Mouse (Mus musculus) heart, postnatal 0 days (tissue): ENCODE data around the gene Cdrt4. TPM values are rescaled to one million over a fixed set of nuclear protein-coding genes. Genes with fewer than 3 reads are reported as not detected.

ENCODE experiments used
- ATAC-seq: fragments of 200-750 bp; cut with Nextera tagmentation; 2 replicates; pipeline ENCODE4 v1.8.0; 2017; ENCODE audit warnings: low read depth, moderate number of reproducible peaks, moderate library complexity; ENCODE audit not compliant: insufficient read depth
- DNase-seq: peaks from one replicate; pipeline ENCODE4 v3.0.0-alpha.2; 2016; ENCODE audit warnings: low spot score
- H3K27ac ChIP-seq: fragments of 300-500 bp; sonication (generic); 2 replicates; pipeline ENCODE4 v1.5.1; 2014; ENCODE audit warnings: low read depth, mild to moderate bottlenecking
- H3K27me3 ChIP-seq: fragments of 300-500 bp; sonication (generic); 2 replicates; pipeline ENCODE4 v1.6.1; 2014; ENCODE audit warnings: low read length, mixed read lengths; ENCODE audit not compliant: control insufficient read depth, insufficient read depth
- H3K36me3 ChIP-seq: fragments of 300-500 bp; sonication (generic); replicated peaks from 2 replicates; pipeline ENCODE4 v1.6.1; 2014; ENCODE audit warnings: low read length, mixed read lengths; ENCODE audit not compliant: control insufficient read depth, insufficient read depth
- H3K4me1 ChIP-seq: fragments of 300-500 bp; sonication (generic); 2 replicates; pipeline ENCODE4 v1.6.1; 2014; ENCODE audit warnings: antibody characterized with exemption; ENCODE audit not compliant: control insufficient read depth, insufficient read depth
- H3K4me2 ChIP-seq: fragments of 300-500 bp; sonication (generic); 2 replicates; pipeline ENCODE4 v1.6.1; 2014; ENCODE audit warnings: low read depth, mild to moderate bottlenecking, low read length, moderate library complexity
- H3K4me3 ChIP-seq: fragments of 300-500 bp; sonication (generic); 2 replicates; pipeline ENCODE4 v1.5.1; 2014; ENCODE audit warnings: low read depth, low read length
- H3K9ac ChIP-seq: fragments of 300-500 bp; sonication (generic); replicated peaks from 2 replicates; pipeline ENCODE4 v1.6.1; 2014; ENCODE audit warnings: low read depth, low read length, mixed read lengths
- H3K9me3 ChIP-seq: fragments of 300-500 bp; sonication (generic); replicated peaks from 2 replicates; pipeline ENCODE4 v1.6.1; 2016; ENCODE audit warnings: low read length; ENCODE audit not compliant: control insufficient read depth
- CTCF ChIP-seq: IDR thresholded peaks from 2 replicates; pipeline ENCODE4 v1.5.1; 2016; ENCODE audit warnings: antibody characterized with exemption, control low read depth, low read depth
- EP300 ChIP-seq: IDR thresholded peaks from 2 replicates; pipeline ENCODE4 v1.6.1; 2016; ENCODE audit warnings: antibody characterized with exemption, low read depth
- WGBS: fragments of 180-500 bp; shearing (Covaris S2); extraction: QIAGEN DNeasy Blood & Tissue Kit; methylation state at CpG from one replicate; pipeline ENCODE4 v1.1.7; 2014; 5-methylcytosine and 5-hydroxymethylcytosine counted together
- polyA plus RNA-seq: library from polyadenylated mRNA; unstranded; fragments of >200 nt; fragmentation: Nextera tagmentation; extraction: Ambion mirVana; gene quantifications from 2 replicates; pipeline ENCODE4 v1.2.1, GENCODE M21; 2015
- total RNA-seq: library from RNA; depleted of rRNA; stranded (reverse); fragments of >200 nt; gene quantifications from 2 replicates; pipeline ENCODE4 v1.2.3, GENCODE M21; 2014; ENCODE audit warnings: low replicate concordance

Gene Cdrt4
- total and polyA plus RNA-seq, 2 experiments from 2014 or later = 0.16 TPM; not detected in 1

DNA sequence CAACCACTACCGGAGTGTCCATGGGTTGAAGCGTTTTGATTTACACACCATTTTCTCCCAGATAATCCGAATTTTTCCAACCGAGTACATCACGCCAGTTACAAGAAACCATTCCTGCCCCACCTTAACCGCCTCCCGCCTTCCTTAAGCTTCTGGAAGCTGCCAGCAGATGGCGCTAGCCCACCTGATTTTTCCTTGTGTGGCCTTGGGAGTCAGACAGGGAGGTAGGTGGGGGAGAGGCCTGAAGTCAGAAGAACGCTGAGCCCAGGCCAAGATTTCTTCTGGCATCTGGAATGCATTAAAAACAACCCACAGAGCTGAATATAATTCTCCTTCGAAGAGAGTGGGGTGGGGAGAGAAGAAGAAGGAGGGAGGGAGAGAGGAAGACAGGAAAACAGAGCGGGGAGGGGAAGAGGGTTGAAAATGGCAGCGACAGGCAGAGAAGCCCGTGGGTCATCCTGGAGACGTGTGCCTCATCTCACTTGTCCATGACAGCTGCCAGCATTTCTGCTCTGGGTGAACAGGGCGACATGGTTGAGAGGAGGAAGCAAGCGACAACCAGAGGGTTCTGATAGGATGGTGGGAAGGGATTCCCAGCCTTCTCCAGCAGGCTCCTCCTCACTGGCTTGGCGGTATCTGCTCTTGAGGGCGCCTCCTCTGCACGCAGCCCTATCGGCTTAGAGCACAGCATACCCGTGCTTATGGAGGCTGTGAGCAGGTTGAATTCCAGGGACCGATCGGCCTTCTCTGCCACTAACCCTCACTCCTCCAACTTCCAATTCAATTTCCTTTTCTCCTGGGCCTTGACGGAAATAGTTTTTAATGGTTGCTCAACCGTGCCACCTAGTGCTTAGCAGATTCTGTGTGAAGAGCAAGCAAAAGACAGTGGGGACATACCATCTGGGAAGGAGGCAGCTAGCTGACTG, 29.7 kb upstream of the Cdrt4 start:
- peak overlapping the region; percentile 27 for H3K4me3 ChIP-seq
- H3K9me3 ChIP-seq = no peaks in the 10 kb centered on the region
- H3K27ac ChIP-seq = peak overlapping the region; percentile 89
- DNase-seq (peak; percentile 92), ATAC-seq (peak; percentile 84)
- H3K36me3 ChIP-seq = no peaks in the 10 kb centered on the region
- peak; percentile 38; the same call in 1 of the 2 replicates for TF ChIP-seq EP300
- peak; percentile 99 for TF ChIP-seq CTCF
- H3K27me3 ChIP-seq = no peaks in the 10 kb centered on the region
- H3K9ac ChIP-seq = peak overlapping the region; percentile 46
- 19% methylated on average over 25 of the region's 25 CpGs for WGBS
- peaks cover 9% of the 10 kb centered on the region; the same call in 1 of the 2 replicates for H3K4me1 ChIP-seq
- peak overlapping the region; percentile 62 for H3K4me2 ChIP-seq

DNA sequence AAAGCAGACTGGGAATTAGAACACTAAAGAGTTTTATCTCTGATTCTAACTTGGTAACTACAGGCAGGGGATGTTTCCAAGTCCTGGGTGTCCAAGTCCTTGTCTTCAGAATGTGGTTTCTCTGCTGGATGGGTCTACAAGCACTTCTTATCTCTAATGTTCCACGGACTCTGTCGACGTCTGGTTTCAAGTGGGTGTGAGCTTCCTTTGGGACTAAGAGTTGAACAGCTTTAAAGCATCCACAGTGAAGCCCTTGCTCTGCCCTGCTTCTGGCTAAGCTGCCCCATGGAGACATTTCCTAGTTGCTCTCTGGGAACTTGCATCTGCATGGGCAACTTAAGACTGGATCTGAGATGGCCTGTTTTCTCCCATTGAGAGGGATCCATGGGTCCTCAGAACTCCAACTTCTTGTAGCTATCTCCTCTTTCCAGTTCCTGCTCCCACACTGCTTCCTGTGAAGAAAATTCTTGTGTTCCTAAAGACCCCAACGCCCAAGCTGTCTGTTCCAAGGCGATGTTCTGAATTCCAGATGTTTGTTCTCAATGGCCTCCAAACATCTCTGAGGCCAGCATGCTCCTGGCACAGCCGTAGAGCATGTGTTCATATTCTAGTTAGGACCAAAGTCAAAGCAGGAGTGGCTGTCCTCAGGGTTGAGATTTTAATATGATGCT, 26.8 kb upstream of the Cdrt4 start:
- Histone ChIP-seq H3K9me3 (no peaks in the 10 kb centered on the region), H3K4me3 (no peak overlapping the region), H3K27ac (peak overlapping the region; percentile 18; the same call in 1 of the 2 replicates), H3K36me3 (no peaks in the 10 kb centered on the region), H3K4me2 (no peak overlapping the region), H3K4me1 (peaks cover 9% of the 10 kb centered on the region; the same call in 1 of the 2 replicates), H3K27me3 (no peaks in the 10 kb centered on the region), H3K9ac (no peak overlapping the region)
- 32% methylated on average over 6 of the region's 6 CpGs for WGBS
- ATAC-seq (peak; percentile 30; the same call in 1 of the 2 replicates), DNase-seq (peak; percentile 20)
- TF ChIP-seq EP300 = no peak
- TF ChIP-seq CTCF = no peak

DNA sequence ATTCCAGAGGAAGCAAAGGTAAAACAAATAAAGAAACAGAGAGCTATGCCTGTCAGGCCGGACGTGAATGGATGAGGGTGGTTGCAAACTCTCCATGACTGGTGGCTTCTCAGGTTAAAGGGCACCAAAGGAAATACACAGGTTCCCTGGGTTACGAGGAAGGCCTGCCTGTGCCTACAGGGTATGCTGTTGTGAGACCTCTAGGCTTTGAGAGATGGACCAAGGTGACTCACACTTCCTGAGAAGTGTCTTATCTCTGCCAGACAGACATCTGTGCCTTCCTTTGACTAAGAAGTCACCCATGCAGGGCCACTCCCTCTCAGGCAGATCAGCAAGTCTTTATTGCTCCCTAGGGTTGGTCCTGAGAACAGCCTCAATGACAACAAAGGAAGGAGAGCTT, 21.2 kb upstream of the Cdrt4 start:
- Histone ChIP-seq H3K27me3 (no peaks in the 10 kb centered on the region), H3K9ac (no peak overlapping the region), H3K4me2 (no peak overlapping the region), H3K9me3 (no peaks in the 10 kb centered on the region), H3K4me1 (0 out of 2 replicates have a peak, but pooled peaks cover 3% of the 10 kb centered on the region), H3K36me3 (no peaks in the 10 kb centered on the region), H3K4me3 (no peak overlapping the region), H3K27ac (no peak overlapping the region)
- DNase-seq (no peak), ATAC-seq (0 out of 2 replicates have a peak, but pooled peaks have one; percentile 27)
- TF ChIP-seq CTCF (no peak), EP300 (no peak)
- 64% methylated on average over 3 of the region's 3 CpGs for WGBS

DNA sequence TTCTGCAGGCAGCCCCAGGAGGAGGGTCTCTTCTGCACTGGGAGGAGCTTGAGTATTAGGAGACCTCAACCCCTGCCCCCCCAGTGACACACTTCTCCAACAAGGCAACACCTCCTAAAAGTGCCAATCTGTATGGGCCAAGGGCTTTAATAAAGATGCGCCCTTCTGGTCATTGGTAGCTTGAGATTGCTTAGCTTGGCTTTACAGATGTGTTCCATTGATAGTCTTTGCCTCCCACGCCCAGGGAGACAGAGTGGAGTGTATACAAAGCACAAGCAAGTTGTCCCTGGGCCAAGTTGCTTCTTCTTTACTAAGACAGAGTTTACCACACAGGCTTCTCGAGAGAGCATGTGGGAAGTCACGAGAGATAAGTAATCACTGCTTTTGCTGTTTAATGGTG, 20.4 kb upstream of the Cdrt4 start:
- TF ChIP-seq EP300 = no peak
- TF ChIP-seq CTCF = no peak

DNA sequence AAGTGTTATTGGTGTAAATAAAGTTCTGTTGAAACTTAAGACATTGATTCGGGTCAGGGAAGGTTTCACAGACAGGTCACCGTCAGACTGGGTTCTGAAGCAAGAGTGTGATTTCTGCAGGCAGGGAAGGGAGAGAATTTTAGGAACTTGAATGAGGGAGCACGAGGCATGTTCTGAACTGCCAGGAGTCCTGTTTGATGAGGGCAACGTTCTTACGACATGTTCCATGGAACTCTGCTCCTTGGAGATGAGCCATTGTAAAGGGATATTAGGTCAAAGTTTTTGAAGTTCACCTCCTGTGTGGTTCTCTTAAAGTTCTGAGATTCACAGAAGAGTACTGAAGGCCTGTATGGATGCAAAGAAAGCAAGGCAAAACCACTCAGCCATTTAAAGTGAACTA, 19.9 kb upstream of the Cdrt4 start:
- H3K36me3 ChIP-seq = no peaks in the 10 kb centered on the region
- H3K9ac ChIP-seq = no peak overlapping the region
- H3K27me3 ChIP-seq = no peaks in the 10 kb centered on the region
- H3K4me3 ChIP-seq = no peak overlapping the region
- H3K4me1 ChIP-seq = 0 out of 2 replicates have a peak, but pooled peaks cover 3% of the 10 kb centered on the region
- H3K9me3 ChIP-seq = no peaks in the 10 kb centered on the region
- DNase-seq (no peak), ATAC-seq (no peak)
- TF ChIP-seq EP300 = no peak
- H3K27ac ChIP-seq = no peak overlapping the region
- H3K4me2 ChIP-seq = no peak overlapping the region
- WGBS = 70% methylated on average over 5 of the region's 5 CpGs

More for the DNA sequence above, 20.4 kb upstream of the Cdrt4 start:
- 72% methylated on average over 4 of the region's 4 CpGs for WGBS
- Histone ChIP-seq H3K4me1 (0 out of 2 replicates have a peak, but pooled peaks cover 3% of the 10 kb centered on the region), H3K27me3 (no peaks in the 10 kb centered on the region), H3K36me3 (no peaks in the 10 kb centered on the region), H3K27ac (no peak overlapping the region), H3K9ac (no peak overlapping the region), H3K4me2 (no peak overlapping the region), H3K4me3 (no peak overlapping the region), H3K9me3 (no peaks in the 10 kb centered on the region)
- DNase-seq (no peak), ATAC-seq (no peak)
